Mouse (Mus musculus): ENCODE data around the gene Ccdc22. TPM values are rescaled to one million over a fixed set of nuclear protein-coding genes. Genes with fewer than 3 reads are reported as not detected.

The Ccdc22 gene
- 29.8 and 31.2 TPM in 2 replicates for polyA plus RNA-seq (2014; fragmentation: Nextera tagmentation; extraction: Ambion mirVana)

GRCm38 (mm10) chrX:7604879-7605574 lies at the start of gene Ccdc22:
TSS of gene Ccdc22 (minus strand) at chrX:7605517.
- H3K4me2 ChIP-seq (ENCODE audit: low read depth, severe bottlenecking), result peak within 1 kb of the TSS; percentile 29
- H3K27me3 ChIP-seq (ENCODE audit: control insufficient read depth, insufficient read depth, low read length), result peaks cover 3% of the 10 kb centered on the region; the same call in 1 of the 2 replicates
- WGBS, result 21% methylated on average over 28 of the region's 28 CpGs
- H3K27ac ChIP-seq (replicated peaks; ENCODE audit: low read depth, low read length), result no peak within 1 kb of the TSS
- no peaks in the 10 kb centered on the region for H3K9me3 ChIP-seq (ENCODE audit: control insufficient read depth, low read length)
- no peaks in the 10 kb centered on the region for H3K4me1 ChIP-seq (ENCODE audit: control insufficient read depth, insufficient read depth, low read length)
- ATAC-seq (ENCODE audit: insufficient number of reproducible peaks, low FRiP score, low TSS enrichment, low read depth), result peak; percentile 91
- H3K36me3 ChIP-seq (ENCODE audit: control insufficient read depth, insufficient read depth, low read length), result no peaks in the 10 kb centered on the region
- peak within 1 kb of the TSS; percentile 41; the same call in 1 of the 2 replicates for H3K9ac ChIP-seq (ENCODE audit: low read length)
- peak within 1 kb of the TSS; percentile 37 for H3K4me3 ChIP-seq (ENCODE audit: low read depth, low read length)
- DNase-seq (ENCODE audit: low spot score), result peak; percentile 84

GRCm38 (mm10) chrX:7648671-7649304 lies 43.5 kb upstream of the Ccdc22 start:
- no peaks in the 10 kb centered on the region for H3K9me3 ChIP-seq (ENCODE audit: control insufficient read depth, low read length)
- 0 out of 2 replicates have a peak overlapping the region, but pooled peaks have one; percentile 30 for H3K27ac ChIP-seq (replicated peaks; ENCODE audit: low read depth, low read length)
- peak overlapping the region; percentile 65 for H3K9ac ChIP-seq (ENCODE audit: low read length)
- H3K4me2 ChIP-seq (ENCODE audit: low read depth, severe bottlenecking), result peak overlapping the region; percentile 60
- 18% methylated on average over 25 of the region's 25 CpGs for WGBS
- ATAC-seq (ENCODE audit: insufficient number of reproducible peaks, low FRiP score, low TSS enrichment, low read depth) (peak; percentile 97), DNase-seq (ENCODE audit: low spot score) (peak; percentile 72)
- no peaks in the 10 kb centered on the region for H3K36me3 ChIP-seq (ENCODE audit: control insufficient read depth, insufficient read depth, low read length)
- H3K4me3 ChIP-seq (ENCODE audit: low read depth, low read length), result peak overlapping the region; percentile 36
- H3K27me3 ChIP-seq (ENCODE audit: control insufficient read depth, insufficient read depth, low read length), result no peaks in the 10 kb centered on the region
- no peaks in the 10 kb centered on the region for H3K4me1 ChIP-seq (ENCODE audit: control insufficient read depth, insufficient read depth, low read length)

- WGBS, result 13% methylated on average over 5 of the region's 5 CpGs
- no peak overlapping the region for H3K9ac ChIP-seq (ENCODE audit: low read length)
- ATAC-seq (ENCODE audit: insufficient number of reproducible peaks, low FRiP score, low TSS enrichment, low read depth), result no peak
These were observed 40.0 kb upstream of the Ccdc22 start for GRCm38 (mm10) chrX:7645349-7645748.

GRCm38 (mm10) chrX:7640785-7641184 lies 35.5 kb upstream of the Ccdc22 start:
- Histone ChIP-seq H3K9ac (ENCODE audit: low read length) (no peak overlapping the region), H3K4me1 (ENCODE audit: control insufficient read depth, insufficient read depth, low read length) (no peaks in the 10 kb centered on the region), H3K4me2 (ENCODE audit: low read depth, severe bottlenecking) (no peak overlapping the region), H3K36me3 (ENCODE audit: control insufficient read depth, insufficient read depth, low read length) (no peaks in the 10 kb centered on the region), H3K4me3 (ENCODE audit: low read depth, low read length) (no peak overlapping the region), H3K27ac (replicated peaks; ENCODE audit: low read depth, low read length) (no peak overlapping the region), H3K27me3 (ENCODE audit: control insufficient read depth, insufficient read depth, low read length) (peaks cover 6% of the 10 kb centered on the region; the same call in 1 of the 2 replicates), H3K9me3 (ENCODE audit: control insufficient read depth, low read length) (no peaks in the 10 kb centered on the region)
- ATAC-seq (ENCODE audit: insufficient number of reproducible peaks, low FRiP score, low TSS enrichment, low read depth) (no peak), DNase-seq (ENCODE audit: low spot score) (no peak)
- 27% methylated on average over 12 of the region's 12 CpGs for WGBS

More at GRCm38 (mm10) chrX:7645349-7645748, 40.0 kb upstream of the Ccdc22 start:
- no peaks in the 10 kb centered on the region for H3K36me3 ChIP-seq (ENCODE audit: control insufficient read depth, insufficient read depth, low read length)
- no peaks in the 10 kb centered on the region for H3K4me1 ChIP-seq (ENCODE audit: control insufficient read depth, insufficient read depth, low read length)
- no peak overlapping the region for H3K27ac ChIP-seq (replicated peaks; ENCODE audit: low read depth, low read length)
- H3K27me3 ChIP-seq (ENCODE audit: control insufficient read depth, insufficient read depth, low read length), result no peaks in the 10 kb centered on the region
- no peak overlapping the region for H3K4me3 ChIP-seq (ENCODE audit: low read depth, low read length)
- H3K4me2 ChIP-seq (ENCODE audit: low read depth, severe bottlenecking), result no peak overlapping the region
- no peaks in the 10 kb centered on the region for H3K9me3 ChIP-seq (ENCODE audit: control insufficient read depth, low read length)
- DNase-seq (ENCODE audit: low spot score), result peak; percentile 83

DNA sequence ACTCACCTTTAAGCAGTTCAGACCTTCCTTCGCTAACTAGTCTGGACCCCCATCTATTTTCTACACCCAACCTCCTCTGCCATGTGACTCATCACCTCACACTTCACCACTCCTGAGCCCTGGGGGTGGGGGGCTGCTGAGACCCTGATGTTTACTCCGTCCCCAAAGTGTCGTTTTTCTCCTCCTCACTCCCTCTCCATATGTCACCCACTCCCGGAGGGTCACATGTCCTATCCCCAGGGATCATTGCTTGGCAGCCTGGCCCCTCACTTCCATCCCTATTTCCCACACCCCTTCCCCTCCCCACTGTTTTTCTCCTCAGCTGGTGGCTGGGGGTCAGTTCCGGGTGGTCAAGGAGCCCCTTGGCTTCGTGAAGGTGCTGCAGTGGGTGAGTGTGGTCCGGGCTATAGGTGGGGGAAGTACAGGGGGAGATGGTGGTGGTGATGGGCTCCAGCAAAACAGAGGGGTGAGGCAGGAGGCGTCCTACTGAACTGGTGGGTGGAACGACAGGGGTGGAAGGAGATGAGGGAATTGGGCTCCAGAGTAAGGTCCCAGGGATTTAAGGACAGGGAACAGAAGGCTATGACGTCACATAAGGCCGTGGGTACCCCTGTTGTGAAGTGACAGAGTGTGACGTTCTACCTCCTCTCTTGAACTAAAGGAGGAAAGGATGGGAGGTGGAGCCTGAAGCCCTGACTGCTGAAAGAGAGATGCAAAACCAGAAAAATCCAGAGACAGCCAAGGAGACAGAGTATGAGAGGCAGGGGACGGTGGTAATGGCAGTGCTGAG lies 34.4 kb upstream of the Ccdc22 start:
- H3K27me3 ChIP-seq (ENCODE audit: control insufficient read depth, insufficient read depth, low read length), result peaks cover 6% of the 10 kb centered on the region; the same call in 1 of the 2 replicates
- DNase-seq (ENCODE audit: low spot score), result no peak
- WGBS, result 25% methylated on average over 13 of the region's 13 CpGs
- no peaks in the 10 kb centered on the region for H3K9me3 ChIP-seq (ENCODE audit: control insufficient read depth, low read length)
- no peaks in the 10 kb centered on the region for H3K36me3 ChIP-seq (ENCODE audit: control insufficient read depth, insufficient read depth, low read length)
- no peak overlapping the region for H3K4me2 ChIP-seq (ENCODE audit: low read depth, severe bottlenecking)
- H3K4me1 ChIP-seq (ENCODE audit: control insufficient read depth, insufficient read depth, low read length), result no peaks in the 10 kb centered on the region
- no peak overlapping the region for H3K4me3 ChIP-seq (ENCODE audit: low read depth, low read length)
- H3K27ac ChIP-seq (replicated peaks; ENCODE audit: low read depth, low read length), result no peak overlapping the region
- H3K9ac ChIP-seq (ENCODE audit: low read length), result no peak overlapping the region
- peak; percentile 13; the same call in 1 of the 2 replicates for ATAC-seq (ENCODE audit: insufficient number of reproducible peaks, low FRiP score, low TSS enrichment, low read depth)

GRCm38 (mm10) chrX:7638401-7639091 lies 33.2 kb upstream of the Ccdc22 start, which contains the start of gene Syp:
TSS of gene Syp (plus strand) at chrX:7638471.
- ATAC-seq (ENCODE audit: insufficient number of reproducible peaks, low FRiP score, low TSS enrichment, low read depth) (peak; percentile 75; the same call in 1 of the 2 replicates), DNase-seq (ENCODE audit: low spot score) (peak; percentile 89)
- Histone ChIP-seq H3K9ac (ENCODE audit: low read length) (no peak within 1 kb of the TSS), H3K4me3 (ENCODE audit: low read depth, low read length) (peak within 1 kb of the TSS; percentile 20), H3K36me3 (ENCODE audit: control insufficient read depth, insufficient read depth, low read length) (no peaks in the 10 kb centered on the region), H3K4me1 (ENCODE audit: control insufficient read depth, insufficient read depth, low read length) (no peaks in the 10 kb centered on the region), H3K4me2 (ENCODE audit: low read depth, severe bottlenecking) (peak within 1 kb of the TSS; percentile 36), H3K27me3 (ENCODE audit: control insufficient read depth, insufficient read depth, low read length) (peaks cover 6% of the 10 kb centered on the region; the same call in 1 of the 2 replicates), H3K9me3 (ENCODE audit: control insufficient read depth, low read length) (no peaks in the 10 kb centered on the region), H3K27ac (replicated peaks; ENCODE audit: low read depth, low read length) (no peak within 1 kb of the TSS)
- WGBS, result 15% methylated on average over 30 of the region's 42 CpGs

- no peak overlapping the region for H3K4me2 ChIP-seq (ENCODE audit: low read depth, severe bottlenecking)
- no peak overlapping the region for H3K27ac ChIP-seq (replicated peaks; ENCODE audit: low read depth, low read length)
- WGBS, result 76% methylated on average over 3 of the region's 3 CpGs
- H3K4me3 ChIP-seq (ENCODE audit: low read depth, low read length), result no peak overlapping the region
- H3K36me3 ChIP-seq (ENCODE audit: control insufficient read depth, insufficient read depth, low read length), result no peaks in the 10 kb centered on the region
- H3K9ac ChIP-seq (ENCODE audit: low read length), result no peak overlapping the region
- no peaks in the 10 kb centered on the region for H3K9me3 ChIP-seq (ENCODE audit: control insufficient read depth, low read length)
- DNase-seq (ENCODE audit: low spot score), result no peak
- no peak for ATAC-seq (ENCODE audit: insufficient number of reproducible peaks, low FRiP score, low TSS enrichment, low read depth)
- H3K27me3 ChIP-seq (ENCODE audit: control insufficient read depth, insufficient read depth, low read length), result peaks cover 6% of the 10 kb centered on the region; the same call in 1 of the 2 replicates
- H3K4me1 ChIP-seq (ENCODE audit: control insufficient read depth, insufficient read depth, low read length), result no peaks in the 10 kb centered on the region
These were observed 29.8 kb upstream of the Ccdc22 start for GRCm38 (mm10) chrX:7635101-7635500.
